Mouse (Mus musculus): ENCODE measurements around the gene Agtpbp1. TPM values are rescaled to one million over a fixed set of nuclear protein-coding genes. Genes with fewer than 3 reads are reported as not detected.
"Not testable (repeated sequence)": the region's sequence is repeated elsewhere in the genome, so short reads cannot be mapped to it uniquely, and the experiment has no call there.

Gene Agtpbp1
- polyA plus RNA-seq, 1 experiment from 2014 or later, result 17.8 TPM

- no peak for ATAC-seq (ENCODE audit: low read depth)
- no peak overlapping the region for H3K4me3 ChIP-seq (ENCODE audit: low read length)
- no peak overlapping the region for H3K4me2 ChIP-seq (ENCODE audit: low read depth, low read length)
- peaks cover 2% of the 10 kb centered on the region; the same call in 1 of the 2 replicates for H3K36me3 ChIP-seq (ENCODE audit: control insufficient read depth, insufficient read depth, low read length)
- no peaks in the 10 kb centered on the region for H3K27me3 ChIP-seq (ENCODE audit: control insufficient read depth, insufficient read depth, low read depth, low read length)
- H3K27ac ChIP-seq (ENCODE audit: low read length), result no peak overlapping the region
- H3K4me1 ChIP-seq (replicated peaks; ENCODE audit: control insufficient read depth, insufficient read depth, low read length), result no peaks in the 10 kb centered on the region
- 84% methylated on average over 7 of the region's 7 CpGs for WGBS
- H3K9me3 ChIP-seq (ENCODE audit: control insufficient read depth, low read length), result no peaks in the 10 kb centered on the region
- H3K9ac ChIP-seq (ENCODE audit: low read length), result no peak overlapping the region
Measured at GRCm38 (mm10) chr13:59485456-59485855, 99.6 kb downstream of the Agtpbp1 start.

DNA sequence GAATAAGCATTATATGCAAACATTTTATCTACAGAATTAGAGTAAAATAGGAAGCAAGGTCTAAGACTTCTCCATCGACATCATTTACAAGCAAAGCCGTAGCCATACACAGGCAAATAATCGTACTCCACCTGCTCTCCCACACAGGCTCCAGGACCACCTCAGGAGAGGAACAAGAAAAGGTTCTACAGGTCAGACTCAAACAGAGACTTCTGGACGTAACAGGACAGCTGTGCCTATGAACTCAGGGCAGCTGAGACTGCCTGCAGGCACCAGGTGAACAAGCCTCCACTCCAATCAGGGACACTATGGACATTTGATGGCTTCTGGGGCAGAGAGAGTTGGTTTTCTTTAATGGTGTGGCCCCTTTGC, 103.6 kb downstream of the Agtpbp1 start:
- 91% methylated on average over 4 of the region's 4 CpGs for WGBS
- no peak for ATAC-seq (ENCODE audit: low read depth)
- Histone ChIP-seq H3K4me3 (ENCODE audit: low read length) (no peak overlapping the region), H3K27ac (ENCODE audit: low read length) (no peak overlapping the region), H3K27me3 (ENCODE audit: control insufficient read depth, insufficient read depth, low read depth, low read length) (no peaks in the 10 kb centered on the region), H3K9me3 (ENCODE audit: control insufficient read depth, low read length) (no peaks in the 10 kb centered on the region), H3K9ac (ENCODE audit: low read length) (no peak overlapping the region), H3K4me1 (replicated peaks; ENCODE audit: control insufficient read depth, insufficient read depth, low read length) (no peaks in the 10 kb centered on the region), H3K36me3 (ENCODE audit: control insufficient read depth, insufficient read depth, low read length) (peaks cover 6% of the 10 kb centered on the region), H3K4me2 (ENCODE audit: low read depth, low read length) (no peak overlapping the region)

DNA sequence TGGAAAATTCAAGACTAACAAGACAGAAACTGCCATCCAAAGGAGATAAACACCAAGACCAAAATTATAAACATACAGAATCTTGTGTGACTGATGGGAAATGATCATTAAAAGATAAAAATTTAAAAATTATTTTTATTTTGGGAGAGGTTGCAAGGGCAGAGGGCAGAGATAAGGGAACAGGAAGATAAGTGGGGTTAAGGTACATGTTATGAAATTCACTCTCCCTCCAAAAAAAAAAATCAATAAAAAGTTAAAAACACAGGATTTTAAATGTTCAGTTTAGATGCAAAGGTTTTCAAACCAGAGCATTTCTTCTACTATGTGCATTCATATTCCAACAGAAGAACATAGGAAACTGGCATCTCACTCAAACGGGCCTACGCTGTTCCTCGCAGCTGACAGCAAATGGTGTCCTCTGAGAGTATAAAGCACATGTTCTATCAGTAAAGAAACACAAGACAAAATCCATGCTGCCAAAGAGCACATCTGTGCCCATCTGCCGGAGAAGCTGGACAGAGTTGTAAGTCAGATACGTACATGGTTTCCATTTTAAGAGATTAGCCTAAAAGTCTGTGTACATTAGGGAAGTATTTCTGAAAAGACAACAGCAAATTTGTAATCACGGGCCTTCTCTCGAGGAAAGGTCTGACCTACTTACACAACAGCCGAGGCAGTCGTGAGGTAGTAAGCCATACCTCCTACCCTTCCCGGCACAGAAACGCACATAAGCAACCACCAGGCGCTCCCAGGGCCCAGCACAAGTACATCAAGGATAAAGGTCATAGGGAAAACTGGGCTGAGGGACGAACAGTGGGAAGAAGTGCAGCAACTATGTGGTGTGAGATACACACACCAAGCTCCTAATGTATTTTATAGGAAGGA, 104.2 kb downstream of the Agtpbp1 start:
- H3K9ac ChIP-seq (ENCODE audit: low read length), result no peak overlapping the region
- WGBS, result 68% methylated on average over 13 of the region's 13 CpGs
- H3K36me3 ChIP-seq (ENCODE audit: control insufficient read depth, insufficient read depth, low read length), result peaks cover 6% of the 10 kb centered on the region
- no peak overlapping the region for H3K4me3 ChIP-seq (ENCODE audit: low read length)
- no peak overlapping the region for H3K27ac ChIP-seq (ENCODE audit: low read length)
- no peaks in the 10 kb centered on the region for H3K4me1 ChIP-seq (replicated peaks; ENCODE audit: control insufficient read depth, insufficient read depth, low read length)
- H3K27me3 ChIP-seq (ENCODE audit: control insufficient read depth, insufficient read depth, low read depth, low read length), result no peaks in the 10 kb centered on the region
- H3K9me3 ChIP-seq (ENCODE audit: control insufficient read depth, low read length), result no peaks in the 10 kb centered on the region
- ATAC-seq (ENCODE audit: low read depth), result no peak
- no peak overlapping the region for H3K4me2 ChIP-seq (ENCODE audit: low read depth, low read length)

DNA sequence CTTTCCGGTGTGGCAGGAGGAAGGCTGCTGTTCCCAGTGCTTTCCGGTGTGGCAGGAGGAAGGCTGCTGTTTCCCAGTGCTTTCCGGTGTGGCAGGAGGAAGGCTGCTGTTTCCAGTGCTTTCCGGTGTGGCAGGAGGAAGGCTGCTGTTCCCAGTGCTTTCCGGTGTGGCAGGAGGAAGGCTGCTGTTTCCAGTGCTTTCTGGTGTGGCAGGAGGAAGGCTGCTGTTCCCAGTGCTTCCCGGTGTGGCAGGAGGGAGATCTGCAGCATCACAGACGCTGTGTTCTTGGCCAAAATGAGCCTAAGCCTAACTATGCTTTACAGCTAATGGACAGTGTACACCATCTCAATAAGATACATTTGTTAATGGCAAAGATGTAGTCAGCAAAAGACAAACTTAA, 107.1 kb downstream of the Agtpbp1 start:
- H3K27me3 ChIP-seq (ENCODE audit: control insufficient read depth, insufficient read depth, low read depth, low read length); H3K4me2 ChIP-seq (ENCODE audit: low read depth, low read length); H3K36me3 ChIP-seq (ENCODE audit: control insufficient read depth, insufficient read depth, low read length); ATAC-seq (ENCODE audit: low read depth); H3K27ac ChIP-seq (ENCODE audit: low read length); H3K4me1 ChIP-seq (replicated peaks; ENCODE audit: control insufficient read depth, insufficient read depth, low read length); H3K4me3 ChIP-seq (ENCODE audit: low read length); H3K9me3 ChIP-seq (ENCODE audit: control insufficient read depth, low read length); H3K9ac ChIP-seq (ENCODE audit: low read length): not testable (repeated sequence)
- WGBS, result 78% methylated on average over 7 of the region's 7 CpGs

DNA sequence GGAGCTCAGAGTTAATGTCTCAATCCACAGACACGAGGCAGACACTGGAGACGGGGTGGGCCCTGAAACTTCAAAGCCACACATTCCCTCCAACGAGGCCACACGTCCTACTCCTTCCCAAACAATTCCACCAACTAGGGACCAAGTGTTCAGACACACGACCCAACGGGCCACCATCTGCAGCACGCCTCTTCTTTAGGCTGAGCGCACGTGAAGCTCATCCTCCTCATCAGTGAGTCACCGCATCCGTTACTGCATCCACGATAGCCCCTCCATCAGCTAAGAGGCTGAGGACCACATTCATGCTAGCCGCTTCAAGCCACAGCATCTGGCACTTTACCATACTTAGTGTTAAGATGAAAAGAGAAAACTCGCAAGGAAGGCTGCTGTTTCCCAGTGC, 107.6 kb downstream of the Agtpbp1 start:
- Histone ChIP-seq H3K9ac (ENCODE audit: low read length) (no peak overlapping the region), H3K27me3 (ENCODE audit: control insufficient read depth, insufficient read depth, low read depth, low read length) (no peaks in the 10 kb centered on the region), H3K27ac (ENCODE audit: low read length) (no peak overlapping the region), H3K4me1 (replicated peaks; ENCODE audit: control insufficient read depth, insufficient read depth, low read length) (no peaks in the 10 kb centered on the region), H3K9me3 (ENCODE audit: control insufficient read depth, low read length) (no peaks in the 10 kb centered on the region), H3K4me3 (ENCODE audit: low read length) (no peak overlapping the region), H3K36me3 (ENCODE audit: control insufficient read depth, insufficient read depth, low read length) (peaks cover 9% of the 10 kb centered on the region), H3K4me2 (ENCODE audit: low read depth, low read length) (no peak overlapping the region)
- ATAC-seq (ENCODE audit: low read depth), result no peak
- WGBS, result 89% methylated on average over 14 of the region's 14 CpGs

- peaks cover 7% of the 10 kb centered on the region for H3K36me3 ChIP-seq (ENCODE audit: control insufficient read depth, insufficient read depth, low read length)
- H3K9ac ChIP-seq (ENCODE audit: low read length), result no peak overlapping the region
- no peak overlapping the region for H3K27ac ChIP-seq (ENCODE audit: low read length)
- H3K27me3 ChIP-seq (ENCODE audit: control insufficient read depth, insufficient read depth, low read depth, low read length), result no peaks in the 10 kb centered on the region
- H3K4me1 ChIP-seq (replicated peaks; ENCODE audit: control insufficient read depth, insufficient read depth, low read length), result no peaks in the 10 kb centered on the region
- H3K4me3 ChIP-seq (ENCODE audit: low read length), result no peak overlapping the region
- ATAC-seq (ENCODE audit: low read depth), result no peak
- H3K9me3 ChIP-seq (ENCODE audit: control insufficient read depth, low read length), result no peaks in the 10 kb centered on the region
- H3K4me2 ChIP-seq (ENCODE audit: low read depth, low read length), result no peak overlapping the region
- WGBS, result 51% methylated on average over 8 of the region's 8 CpGs
Measured at GRCm38 (mm10) chr13:59474973-59475372, 110.1 kb downstream of the Agtpbp1 start.

- H3K27ac ChIP-seq (ENCODE audit: low read length), result no peak overlapping the region
- ATAC-seq (ENCODE audit: low read depth), result no peak
- no peak overlapping the region for H3K9ac ChIP-seq (ENCODE audit: low read length)
- H3K36me3 ChIP-seq (ENCODE audit: control insufficient read depth, insufficient read depth, low read length), result peaks cover 7% of the 10 kb centered on the region
- H3K9me3 ChIP-seq (ENCODE audit: control insufficient read depth, low read length), result no peaks in the 10 kb centered on the region
- no peak overlapping the region for H3K4me3 ChIP-seq (ENCODE audit: low read length)
- H3K4me2 ChIP-seq (ENCODE audit: low read depth, low read length), result no peak overlapping the region
- H3K27me3 ChIP-seq (ENCODE audit: control insufficient read depth, insufficient read depth, low read depth, low read length), result no peaks in the 10 kb centered on the region
- H3K4me1 ChIP-seq (replicated peaks; ENCODE audit: control insufficient read depth, insufficient read depth, low read length), result peaks cover 2% of the 10 kb centered on the region; the same call in 1 of the 2 replicates
- WGBS, result 76% methylated on average over 10 of the region's 10 CpGs
Measured at GRCm38 (mm10) chr13:59473341-59473740, 111.7 kb downstream of the Agtpbp1 start.

DNA sequence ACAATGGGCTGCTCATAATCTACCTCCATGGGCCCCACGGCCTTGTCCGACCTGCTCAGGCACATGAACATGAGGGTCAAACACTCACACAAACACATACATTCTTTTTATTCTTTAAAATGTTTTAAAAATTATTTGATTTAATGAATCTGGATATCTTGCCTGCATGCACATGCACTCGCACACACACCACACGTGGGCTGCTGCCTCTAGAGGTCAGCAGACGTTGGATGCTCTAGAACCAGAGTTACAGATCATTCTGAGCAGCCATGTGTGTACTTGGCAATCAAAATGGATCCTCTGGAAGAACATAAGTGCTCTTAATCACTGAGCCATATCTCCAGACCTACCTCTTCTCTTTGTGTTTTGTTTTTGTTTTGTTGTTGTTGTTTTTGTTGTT, 112.8 kb downstream of the Agtpbp1 start:
- no peak for ATAC-seq (ENCODE audit: low read depth)
- WGBS, result 82% methylated on average over 5 of the region's 5 CpGs
- H3K27me3 ChIP-seq (ENCODE audit: control insufficient read depth, insufficient read depth, low read depth, low read length), result no peaks in the 10 kb centered on the region
- no peak overlapping the region for H3K4me3 ChIP-seq (ENCODE audit: low read length)
- H3K9ac ChIP-seq (ENCODE audit: low read length), result no peak overlapping the region
- H3K27ac ChIP-seq (ENCODE audit: low read length), result no peak overlapping the region
- H3K9me3 ChIP-seq (ENCODE audit: control insufficient read depth, low read length), result no peaks in the 10 kb centered on the region
- H3K4me2 ChIP-seq (ENCODE audit: low read depth, low read length), result no peak overlapping the region
- H3K4me1 ChIP-seq (replicated peaks; ENCODE audit: control insufficient read depth, insufficient read depth, low read length), result peaks cover 12% of the 10 kb centered on the region
- peaks cover 4% of the 10 kb centered on the region for H3K36me3 ChIP-seq (ENCODE audit: control insufficient read depth, insufficient read depth, low read length)

- WGBS, result 85% methylated on average over 5 of the region's 5 CpGs
- Histone ChIP-seq H3K4me2 (ENCODE audit: low read depth, low read length) (no peak overlapping the region), H3K36me3 (ENCODE audit: control insufficient read depth, insufficient read depth, low read length) (peaks cover 3% of the 10 kb centered on the region)
Measured at GRCm38 (mm10) chr13:59469701-59470100, 115.3 kb downstream of the Agtpbp1 start.

More at GRCm38 (mm10) chr13:59469701-59470100, 115.3 kb downstream of the Agtpbp1 start:
- Histone ChIP-seq H3K4me3 (ENCODE audit: low read length) (no peak overlapping the region), H3K9me3 (ENCODE audit: control insufficient read depth, low read length) (no peaks in the 10 kb centered on the region), H3K27ac (ENCODE audit: low read length) (no peak overlapping the region), H3K27me3 (ENCODE audit: control insufficient read depth, insufficient read depth, low read depth, low read length) (no peaks in the 10 kb centered on the region), H3K9ac (ENCODE audit: low read length) (no peak overlapping the region), H3K4me1 (replicated peaks; ENCODE audit: control insufficient read depth, insufficient read depth, low read length) (peaks cover 14% of the 10 kb centered on the region)
- ATAC-seq (ENCODE audit: low read depth), result no peak

All from lung, embryonic 16.5 days (tissue).